Mouse (Mus musculus): ENCODE results near the gene Ncl.

- no peak for TF ChIP-seq CTCF (IDR thresholded peaks at IDR 0.05; ENCODE audit: extremely low read depth, insufficient read depth, insufficient read length, insufficient replicate concordance)
- no peak for TF ChIP-seq POLR2A (IDR thresholded peaks at IDR 0.05; ENCODE audit: low read depth, low read length)
These were observed 55.3 kb downstream of the Ncl start for GRCm38 (mm10) chr1:86303873-86304250.

Data from spleen, adult 2 months (tissue).